Mouse (Mus musculus) limb, embryonic 10.5 days (tissue): ENCODE measurements around the gene Sema4b. TPM values are rescaled to one million over a fixed set of nuclear protein-coding genes. Genes with fewer than 3 reads are reported as not detected.

ENCODE experiments used
- DNase-seq: peaks from one replicate; pipeline ENCODE4 v3.0.0-alpha.2; 2017; ENCODE audit warnings: low spot score
- H3K27ac ChIP-seq: fragments of 300-500 bp; sonication (generic); 2 replicates; pipeline ENCODE4 v1.5.1; 2016; ENCODE audit warnings: mild to moderate bottlenecking
- H3K27me3 ChIP-seq: fragments of 300-500 bp; sonication (generic); 2 replicates; pipeline ENCODE4 v1.6.1; 2016; ENCODE audit warnings: low read depth, mild to moderate bottlenecking; ENCODE audit not compliant: poor library complexity, severe bottlenecking
- H3K36me3 ChIP-seq: fragments of 300-500 bp; sonication (generic); 2 replicates; pipeline ENCODE4 v1.6.1; 2016; ENCODE audit warnings: mild to moderate bottlenecking, moderate library complexity
- H3K4me1 ChIP-seq: fragments of 300-500 bp; sonication (generic); 2 replicates; pipeline ENCODE4 v1.6.1; 2016
- H3K4me3 ChIP-seq: fragments of 300-500 bp; sonication (generic); 2 replicates; pipeline ENCODE4 v1.5.1; 2016; ENCODE audit warnings: mild to moderate bottlenecking, moderate library complexity
- H3K9me3 ChIP-seq: fragments of 300-500 bp; sonication (generic); replicated peaks from 2 replicates; pipeline ENCODE4 v1.6.1; 2016; ENCODE audit warnings: mild to moderate bottlenecking
- WGBS: fragments of 180-500 bp; shearing (Covaris S2); methylation state at CpG from one replicate; pipeline ENCODE4 v1.1.7; 2016; 5-methylcytosine and 5-hydroxymethylcytosine counted together
- polyA plus RNA-seq: library from polyadenylated mRNA; unstranded; fragments of >200 nt; fragmentation: Nextera tagmentation; extraction: Ambion mirVana; gene quantifications from 2 replicates; pipeline ENCODE4 v1.2.1, GENCODE M21; 2016

The Sema4b gene
- polyA plus RNA-seq, 1 experiment from 2014 or later = 9.9 TPM

GRCm38 (mm10) chr7:80160293-80160944 lies 26.2 kb upstream of the Sema4b start:
- Histone ChIP-seq H3K27me3 (no peaks in the 10 kb centered on the region), H3K36me3 (no peaks in the 10 kb centered on the region), H3K9me3 (no peaks in the 10 kb centered on the region), H3K27ac (no peak overlapping the region), H3K4me3 (no peak overlapping the region), H3K4me1 (peaks cover 10% of the 10 kb centered on the region)
- WGBS = 81% methylated on average over 7 of the region's 7 CpGs
- DNase-seq = no peak

DNA sequence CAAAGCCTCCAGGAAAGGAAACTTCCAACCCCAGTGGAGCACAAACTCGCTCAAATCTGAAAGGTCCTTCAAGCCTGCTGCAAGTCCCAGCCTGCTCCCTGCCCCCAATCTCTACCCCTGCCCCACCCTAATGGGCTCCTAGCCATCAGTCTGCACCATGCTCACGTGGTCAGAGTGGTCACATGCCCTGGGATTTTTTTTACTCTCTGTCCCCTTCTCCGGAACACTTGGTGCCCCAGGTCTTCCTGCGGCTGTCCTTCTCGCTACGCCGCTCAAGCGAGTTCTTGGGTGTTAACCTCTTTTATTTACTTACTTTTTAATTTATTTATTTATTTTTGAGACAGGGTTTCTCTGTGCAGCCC lies 25.7 kb upstream of the Sema4b start:
- peaks cover 10% of the 10 kb centered on the region for H3K4me1 ChIP-seq
- H3K27me3 ChIP-seq = no peaks in the 10 kb centered on the region
- no peaks in the 10 kb centered on the region for H3K36me3 ChIP-seq
- H3K4me3 ChIP-seq = no peak overlapping the region
- whole genome bisulfite sequencing = 76% methylated on average over 8 of the region's 8 CpGs
- no peak overlapping the region for H3K27ac ChIP-seq
- no peak for DNase-seq
- H3K9me3 ChIP-seq = no peaks in the 10 kb centered on the region

GRCm38 (mm10) chr7:80165432-80165831 lies 21.2 kb upstream of the Sema4b start:
- Histone ChIP-seq H3K27me3 (no peaks in the 10 kb centered on the region), H3K9me3 (no peaks in the 10 kb centered on the region), H3K27ac (no peak overlapping the region), H3K4me1 (0 out of 2 replicates have a peak, but pooled peaks cover under 1% of the 10 kb centered on the region), H3K4me3 (no peak overlapping the region), H3K36me3 (no peaks in the 10 kb centered on the region)
- WGBS = 91% methylated on average over 5 of the region's 5 CpGs
- no peak for DNase-seq

DNA sequence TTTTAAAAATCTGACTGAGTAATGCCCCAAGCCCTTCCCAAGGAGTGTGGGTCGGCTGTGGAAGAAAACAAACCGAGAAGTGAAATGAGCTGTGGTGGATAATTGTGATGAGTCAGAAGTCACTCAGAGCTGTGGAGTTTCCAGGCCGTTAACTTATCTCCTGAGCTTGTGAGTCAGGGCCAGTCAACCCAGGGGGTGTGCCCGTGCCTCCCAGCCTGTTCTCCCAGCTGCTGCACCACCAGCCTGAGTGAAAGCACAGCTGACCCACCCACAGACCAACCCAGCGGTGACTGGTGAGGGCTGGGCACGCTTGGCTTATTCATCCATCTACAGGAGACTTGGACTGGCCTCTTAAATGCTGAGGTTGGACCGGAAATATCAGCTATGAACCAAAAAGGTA lies 19.9 kb upstream of the Sema4b start:
- no peaks in the 10 kb centered on the region for H3K4me1 ChIP-seq
- no peak for DNase-seq
- no peaks in the 10 kb centered on the region for H3K27me3 ChIP-seq
- no peaks in the 10 kb centered on the region for H3K9me3 ChIP-seq
- 74% methylated on average over 7 of the region's 7 CpGs for WGBS
- no peak overlapping the region for H3K27ac ChIP-seq
- H3K4me3 ChIP-seq = no peak overlapping the region
- H3K36me3 ChIP-seq = no peaks in the 10 kb centered on the region

GRCm38 (mm10) chr7:80169847-80170246 lies 16.8 kb upstream of the Sema4b start:
- no peak overlapping the region for H3K27ac ChIP-seq
- no peak overlapping the region for H3K4me3 ChIP-seq
- WGBS = 78% methylated on average over 2 of the region's 2 CpGs
- no peak for DNase-seq
- no peaks in the 10 kb centered on the region for H3K27me3 ChIP-seq
- peaks cover 6% of the 10 kb centered on the region for H3K4me1 ChIP-seq
- no peaks in the 10 kb centered on the region for H3K36me3 ChIP-seq
- no peaks in the 10 kb centered on the region for H3K9me3 ChIP-seq

DNA sequence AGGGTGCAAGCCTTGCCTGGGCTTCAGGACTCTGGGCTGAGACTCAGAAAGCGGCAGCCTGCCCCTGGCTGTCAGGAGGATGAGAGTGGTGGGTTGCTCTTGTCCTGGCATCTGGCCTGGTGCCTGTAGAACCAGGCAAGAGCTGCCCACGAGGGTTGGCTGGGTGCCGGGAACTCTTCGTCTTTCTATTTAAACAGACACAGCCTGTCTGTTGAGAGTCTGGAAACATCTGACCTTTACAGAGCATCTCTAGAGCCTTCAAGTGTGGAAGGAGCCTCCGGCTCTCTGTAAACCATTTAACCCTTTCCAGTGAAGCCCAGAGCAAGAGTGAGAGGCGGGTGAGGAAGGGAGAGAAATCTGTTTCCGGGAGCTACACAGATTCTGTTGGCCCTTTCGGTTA lies 15.3 kb upstream of the Sema4b start:
- Histone ChIP-seq H3K4me3 (no peak overlapping the region), H3K9me3 (no peaks in the 10 kb centered on the region), H3K27ac (no peak overlapping the region), H3K4me1 (peaks cover 6% of the 10 kb centered on the region), H3K36me3 (no peaks in the 10 kb centered on the region), H3K27me3 (no peaks in the 10 kb centered on the region)
- 54% methylated on average over 8 of the region's 8 CpGs for WGBS
- no peak for DNase-seq

DNA sequence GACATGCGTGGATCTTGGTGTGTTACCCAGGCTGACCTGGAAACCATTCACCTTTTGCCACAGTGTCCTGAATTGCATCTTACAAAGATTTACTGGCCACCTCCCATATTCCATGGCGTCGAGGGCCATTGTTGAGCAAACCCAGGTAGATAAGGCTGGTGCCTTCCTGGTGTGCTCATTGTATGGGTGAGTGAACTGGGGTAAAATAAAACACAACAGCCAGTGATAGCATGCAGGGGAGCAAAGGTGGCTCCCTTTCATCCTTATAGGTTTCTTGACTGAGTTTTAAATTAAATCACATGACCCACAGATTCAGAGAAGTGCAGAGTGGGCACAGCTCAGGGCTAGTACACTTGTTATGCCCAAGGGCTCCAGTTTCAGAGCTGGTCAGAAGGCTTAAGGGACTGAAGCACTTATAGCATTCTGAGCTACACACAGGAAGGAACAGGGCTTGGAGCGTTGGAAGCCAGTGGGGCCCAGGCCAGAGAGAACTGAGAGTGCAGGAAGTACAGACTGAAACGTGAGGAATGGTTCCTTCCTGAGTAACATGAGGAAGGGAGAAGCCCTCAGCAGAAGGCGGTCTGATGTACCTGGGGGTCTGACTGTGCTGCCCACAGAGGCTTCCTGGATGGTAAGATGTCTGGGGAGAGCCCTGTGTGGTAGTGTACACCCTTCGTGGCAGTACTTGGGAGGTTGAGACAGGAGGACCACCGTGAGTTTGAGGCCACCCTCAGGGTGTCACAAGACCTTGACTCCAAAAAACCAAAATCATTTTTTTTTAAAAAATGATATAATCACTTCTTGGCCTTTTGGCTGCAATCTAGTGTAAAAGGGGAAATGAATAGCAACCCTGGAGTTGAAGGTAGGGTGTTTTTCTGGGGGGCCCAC lies 14.3 kb upstream of the Sema4b start:
- no peak overlapping the region; the same call in 1 of the 2 replicates for H3K27ac ChIP-seq

GRCm38 (mm10) chr7:80176159-80176558 lies 10.5 kb upstream of the Sema4b start:
- no peak for DNase-seq
- H3K27ac ChIP-seq = no peak overlapping the region
- H3K4me3 ChIP-seq = no peak overlapping the region
- no peaks in the 10 kb centered on the region for H3K27me3 ChIP-seq
- H3K4me1 ChIP-seq = peaks cover 6% of the 10 kb centered on the region
- 79% methylated on average over 3 of the region's 3 CpGs for WGBS
- no peaks in the 10 kb centered on the region for H3K36me3 ChIP-seq
- H3K9me3 ChIP-seq = no peaks in the 10 kb centered on the region

More for the DNA sequence above, 14.3 kb upstream of the Sema4b start:
- no peak for DNase-seq
- no peaks in the 10 kb centered on the region for H3K9me3 ChIP-seq
- no peaks in the 10 kb centered on the region for H3K27me3 ChIP-seq
- H3K4me1 ChIP-seq = peaks cover 6% of the 10 kb centered on the region
- WGBS = 76% methylated on average over 8 of the region's 8 CpGs
- H3K4me3 ChIP-seq = no peak overlapping the region
- no peaks in the 10 kb centered on the region for H3K36me3 ChIP-seq

DNA sequence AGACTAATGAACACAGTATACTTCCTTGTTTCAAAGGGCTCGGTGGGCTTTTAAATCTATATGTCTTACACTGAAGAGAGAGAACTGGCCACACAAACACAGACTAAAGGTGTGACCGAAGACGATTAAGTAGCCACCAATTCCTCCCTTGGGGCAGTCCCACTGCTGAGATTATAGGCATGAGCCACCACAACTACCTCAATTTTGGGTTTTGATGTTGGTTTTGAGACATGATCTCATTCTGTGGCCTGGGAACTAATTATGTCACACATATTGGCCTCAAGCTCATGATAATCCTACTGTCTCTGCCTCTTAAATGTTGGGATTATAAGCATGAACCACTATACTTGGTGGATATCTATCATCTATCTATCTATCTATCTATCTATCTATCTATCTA lies 9.2 kb upstream of the Sema4b start:
- DNase-seq = no peak
- WGBS = 95% methylated on average over 3 of the region's 3 CpGs
- no peaks in the 10 kb centered on the region for H3K36me3 ChIP-seq

GRCm38 (mm10) chr7:80178037-80178729 lies 8.5 kb upstream of the Sema4b start:
- Histone ChIP-seq H3K9me3 (no peaks in the 10 kb centered on the region), H3K4me3 (no peak overlapping the region), H3K27ac (no peak overlapping the region), H3K4me1 (no peaks in the 10 kb centered on the region), H3K27me3 (no peaks in the 10 kb centered on the region), H3K36me3 (no peaks in the 10 kb centered on the region)
- no peak for DNase-seq
- 93% methylated on average over 10 of the region's 10 CpGs for WGBS

More for the DNA sequence above, 9.2 kb upstream of the Sema4b start:
- H3K4me3 ChIP-seq = no peak overlapping the region
- H3K27ac ChIP-seq = no peak overlapping the region
- peaks cover 1% of the 10 kb centered on the region for H3K4me1 ChIP-seq
- H3K27me3 ChIP-seq = no peaks in the 10 kb centered on the region
- H3K9me3 ChIP-seq = no peaks in the 10 kb centered on the region

- H3K36me3 ChIP-seq = no peaks in the 10 kb centered on the region
- H3K9me3 ChIP-seq = no peaks in the 10 kb centered on the region
- H3K27ac ChIP-seq = no peak overlapping the region
- 0 out of 2 replicates have a peak, but pooled peaks cover 2% of the 10 kb centered on the region for H3K4me1 ChIP-seq
- no peaks in the 10 kb centered on the region for H3K27me3 ChIP-seq
- no peak overlapping the region for H3K4me3 ChIP-seq
- WGBS = 90% methylated on average over 6 of the region's 6 CpGs
- no peak for DNase-seq
These were observed 7.3 kb upstream of the Sema4b start for GRCm38 (mm10) chr7:80179327-80179726.

DNA sequence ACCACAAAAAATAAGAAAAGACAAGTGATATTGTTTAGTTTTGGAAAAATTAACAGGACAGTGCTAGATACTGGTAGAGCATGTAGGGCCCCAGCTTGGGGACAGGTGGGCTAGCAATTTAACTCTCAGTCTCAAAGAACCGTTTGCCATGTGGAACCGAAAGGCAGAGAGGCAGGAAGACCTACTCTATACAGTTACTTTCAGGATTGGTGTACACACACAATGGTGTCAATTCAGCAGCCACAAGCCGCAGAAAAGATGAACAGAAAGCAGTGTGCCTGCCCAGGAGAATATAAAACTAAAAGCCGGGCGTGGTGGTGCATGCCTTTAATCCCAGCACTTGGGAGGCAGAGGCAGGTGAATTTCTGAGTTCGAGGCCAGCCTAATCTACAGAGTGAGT lies 6.9 kb upstream of the Sema4b start:
- H3K27ac ChIP-seq = no peak overlapping the region
- no peak overlapping the region for H3K4me3 ChIP-seq
- H3K36me3 ChIP-seq = no peaks in the 10 kb centered on the region
- no peaks in the 10 kb centered on the region for H3K27me3 ChIP-seq
- peaks cover 6% of the 10 kb centered on the region for H3K4me1 ChIP-seq
- no peak for DNase-seq
- H3K9me3 ChIP-seq = no peaks in the 10 kb centered on the region
- WGBS = 87% methylated on average over 6 of the region's 6 CpGs

- H3K4me3 ChIP-seq = no peak overlapping the region
- 84% methylated on average over 3 of the region's 3 CpGs for WGBS
- no peaks in the 10 kb centered on the region for H3K36me3 ChIP-seq
- peaks cover 9% of the 10 kb centered on the region for H3K4me1 ChIP-seq
- no peaks in the 10 kb centered on the region for H3K27me3 ChIP-seq
- no peak for DNase-seq
- no peak overlapping the region for H3K27ac ChIP-seq
- H3K9me3 ChIP-seq = no peaks in the 10 kb centered on the region
These were observed 6.4 kb upstream of the Sema4b start for GRCm38 (mm10) chr7:80180202-80180601.
